Mouse (Mus musculus): ENCODE measurements at regions not wholly inside any gene's neighbourhood (a gene's known extent, or its start where the extent isn't known, plus 50 kb on each side); places are given as distances from the start of the nearest gene placed in this dataset.

- DNase-seq = no peak
These were observed 126.3 kb upstream of the Klf14 start for GRCm38 (mm10) chr6:31085063-31085759.

- no peak for DNase-seq
These were observed 126.9 kb upstream of the Klf14 start for GRCm38 (mm10) chr6:31085760-31086108.

- no peak for DNase-seq
These were observed 127.4 kb upstream of the Klf14 start for GRCm38 (mm10) chr6:31086283-31086682.

DNA sequence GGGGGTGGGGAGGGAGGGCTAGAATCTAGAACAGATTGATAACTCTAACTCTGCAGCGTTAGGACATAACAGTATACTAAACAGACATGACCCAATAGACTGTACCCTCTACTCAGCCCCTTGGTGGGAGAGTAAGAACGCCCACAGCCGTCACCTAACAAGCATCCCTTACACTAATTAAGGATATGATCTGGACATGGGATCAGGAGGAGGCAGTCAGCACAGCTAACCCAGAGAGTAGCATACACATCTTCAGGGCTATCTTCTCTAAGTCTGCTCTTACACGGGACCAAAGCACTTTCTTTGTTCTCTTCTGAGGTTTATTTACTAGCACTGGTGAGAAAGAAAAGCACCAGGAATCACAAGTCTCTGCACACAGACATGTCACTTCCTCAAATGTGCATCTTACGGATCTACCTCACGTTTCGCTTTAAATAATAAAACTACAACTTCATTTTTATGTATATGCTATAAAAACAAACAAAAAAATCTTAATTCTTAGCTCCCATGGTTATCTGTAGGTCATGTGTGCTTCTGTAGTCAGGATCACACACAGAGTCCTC is 128.0 kb upstream of the Klf14 start:
- DNase-seq = no peak

GRCm38 (mm10) chr6:31087511-31087910 is 128.6 kb upstream of the Klf14 start:
- no peak for DNase-seq

- no peak for DNase-seq
These were observed 129.5 kb upstream of the Klf14 start for GRCm38 (mm10) chr6:31088147-31088972.

DNA sequence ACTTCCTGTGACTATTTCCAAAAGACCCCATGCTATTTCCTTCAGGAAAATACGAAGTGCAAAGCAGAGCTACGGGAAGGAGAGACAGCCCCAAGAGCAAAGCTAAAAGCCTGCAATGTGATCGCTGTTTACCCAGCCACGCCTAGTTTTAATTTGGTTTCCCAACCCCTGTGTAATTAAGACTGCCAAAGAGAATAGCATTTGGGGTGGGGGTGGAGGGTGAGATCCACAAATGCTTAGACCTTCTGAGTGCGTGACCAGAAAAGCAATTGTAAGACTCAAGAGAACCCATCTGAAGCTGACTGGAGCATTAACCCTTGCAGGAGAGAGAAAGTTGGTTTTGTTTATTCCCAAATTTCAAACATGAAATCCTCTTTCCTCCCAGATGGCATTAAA is 130.1 kb upstream of the Klf14 start:
- DNase-seq = no peak

DNA sequence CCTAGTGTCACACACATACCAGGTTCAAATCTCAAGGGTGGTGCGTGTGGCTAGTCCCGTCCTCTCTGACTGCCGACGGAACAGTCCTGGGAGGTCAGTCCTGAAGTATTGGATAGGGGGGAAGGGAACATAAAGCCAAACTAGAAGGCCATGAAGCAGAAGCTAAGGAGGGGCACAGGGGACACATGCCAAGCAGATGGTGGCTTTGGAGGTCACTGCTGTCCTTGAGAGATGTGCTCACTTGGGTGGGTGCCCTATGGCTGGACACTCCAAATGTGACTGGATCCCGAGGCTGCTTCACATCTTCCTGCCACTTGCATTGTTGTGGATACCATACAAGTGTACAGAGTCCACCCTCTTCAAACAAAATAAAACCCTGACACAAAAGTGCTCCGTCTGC is 131.4 kb upstream of the Klf14 start:
- no peak for DNase-seq

GRCm38 (mm10) chr6:31090791-31091190 is 131.9 kb upstream of the Klf14 start:
- DNase-seq = no peak

DNA sequence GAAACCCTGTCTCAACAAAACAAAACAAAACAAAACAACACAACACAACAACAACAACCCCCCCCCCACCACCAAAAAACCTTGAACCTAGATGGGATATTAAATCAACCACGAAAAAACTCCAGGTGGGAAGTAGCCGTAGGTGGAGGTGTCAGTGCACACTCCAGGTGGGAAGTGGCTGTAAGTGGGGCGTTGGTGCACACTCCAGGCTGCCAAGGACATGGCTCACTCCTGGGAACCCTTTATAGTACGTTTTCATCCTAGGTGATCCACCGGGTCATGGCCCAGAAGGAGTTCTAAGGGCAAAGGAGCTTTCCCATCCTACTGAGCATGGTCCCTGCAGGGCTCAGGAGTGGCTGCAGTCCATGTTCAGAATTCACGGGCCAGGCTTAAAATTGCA is 133.4 kb upstream of the Klf14 start:
- DNase-seq = no peak

- DNase-seq = no peak
These were observed 133.9 kb upstream of the Klf14 start for GRCm38 (mm10) chr6:31092760-31093159.

DNA sequence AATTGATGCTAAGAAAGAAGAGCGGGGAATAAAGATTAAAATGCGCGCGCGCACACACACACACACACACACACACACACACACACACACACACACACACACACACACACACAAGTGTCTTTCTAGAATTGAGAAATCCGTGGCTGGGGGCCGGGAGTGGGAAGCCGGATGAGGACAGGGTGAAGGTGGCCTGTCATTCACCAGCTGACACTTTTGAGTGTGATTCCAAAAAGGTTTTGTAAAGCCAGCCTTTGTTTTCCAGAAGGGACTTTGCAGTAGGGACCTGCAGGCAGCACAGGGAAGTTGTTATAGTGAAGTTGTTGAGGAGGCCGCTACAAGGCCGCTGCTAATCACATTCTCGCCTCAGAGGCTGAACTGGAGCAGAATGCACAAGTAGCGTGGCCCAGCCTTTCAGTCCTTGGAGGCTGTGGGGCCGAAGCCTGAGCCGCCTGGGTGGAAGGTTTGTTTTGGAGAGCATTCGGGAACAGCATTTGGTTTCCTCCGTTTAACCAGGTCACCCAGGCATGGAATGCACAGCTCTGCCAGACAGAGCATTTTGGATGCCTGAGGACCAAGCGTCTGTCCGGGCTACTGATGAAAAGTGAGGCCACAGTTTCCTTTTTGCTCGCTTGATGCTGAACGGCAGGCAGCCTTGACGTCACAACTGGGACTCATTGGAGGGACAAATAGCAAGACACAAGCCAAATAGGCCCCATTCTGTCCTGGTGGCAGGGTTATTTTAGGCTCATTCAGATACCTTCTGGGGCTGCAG is 137.3 kb upstream of the Klf14 start:
- no peak for DNase-seq

DNA sequence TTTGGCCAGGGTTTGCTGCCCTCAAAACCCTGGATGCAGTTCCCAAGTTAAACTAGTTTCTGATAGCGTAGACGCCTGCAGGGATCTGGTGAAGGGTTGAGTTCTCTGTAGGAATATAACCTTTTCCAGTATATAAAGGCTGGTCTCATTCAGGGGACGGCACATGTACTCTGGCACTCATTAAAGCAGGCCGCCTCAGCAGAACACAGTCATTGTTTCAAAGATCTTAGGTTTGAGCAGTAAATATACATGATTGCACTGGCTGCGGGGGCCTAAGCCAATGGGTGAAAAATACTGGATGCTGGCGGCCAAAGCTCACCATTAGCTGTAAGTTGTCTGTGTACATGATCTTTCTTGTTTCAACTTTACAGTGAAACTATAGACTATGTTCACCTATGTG is 137.9 kb upstream of the Klf14 start:
- DNase-seq = no peak

- no peak for DNase-seq
These were observed 138.4 kb upstream of the Klf14 start for GRCm38 (mm10) chr6:31097254-31097653.

GRCm38 (mm10) chr6:31098106-31098505 is 139.2 kb upstream of the Klf14 start:
- no peak for DNase-seq

DNA sequence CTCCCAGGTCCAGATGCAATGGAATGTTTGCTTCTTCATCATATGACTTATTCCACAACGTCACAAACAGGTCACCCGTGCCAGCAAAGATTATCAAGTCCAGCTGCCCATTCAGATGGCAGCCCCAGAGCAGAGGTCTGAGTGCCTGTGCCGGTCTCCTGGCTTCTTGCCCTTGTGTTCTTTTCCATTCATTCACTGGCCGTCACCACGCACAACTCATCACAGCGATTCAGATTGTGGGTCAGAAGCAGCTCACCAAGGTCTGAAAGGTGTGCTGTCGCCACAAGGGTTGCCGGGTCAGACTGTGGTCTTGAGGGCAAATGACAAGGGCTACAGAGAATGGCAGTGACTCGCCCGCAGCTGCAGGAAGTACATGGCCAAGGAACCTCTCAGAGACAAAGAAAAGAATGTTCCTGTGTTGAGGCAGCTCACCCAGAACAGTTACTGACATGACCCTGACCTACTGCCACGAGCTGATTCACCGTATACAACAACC is 141.3 kb upstream of the Klf14 start:
- DNase-seq = no peak

- DNase-seq = no peak
These were observed 141.9 kb upstream of the Klf14 start for GRCm38 (mm10) chr6:31100749-31101148.

DNA sequence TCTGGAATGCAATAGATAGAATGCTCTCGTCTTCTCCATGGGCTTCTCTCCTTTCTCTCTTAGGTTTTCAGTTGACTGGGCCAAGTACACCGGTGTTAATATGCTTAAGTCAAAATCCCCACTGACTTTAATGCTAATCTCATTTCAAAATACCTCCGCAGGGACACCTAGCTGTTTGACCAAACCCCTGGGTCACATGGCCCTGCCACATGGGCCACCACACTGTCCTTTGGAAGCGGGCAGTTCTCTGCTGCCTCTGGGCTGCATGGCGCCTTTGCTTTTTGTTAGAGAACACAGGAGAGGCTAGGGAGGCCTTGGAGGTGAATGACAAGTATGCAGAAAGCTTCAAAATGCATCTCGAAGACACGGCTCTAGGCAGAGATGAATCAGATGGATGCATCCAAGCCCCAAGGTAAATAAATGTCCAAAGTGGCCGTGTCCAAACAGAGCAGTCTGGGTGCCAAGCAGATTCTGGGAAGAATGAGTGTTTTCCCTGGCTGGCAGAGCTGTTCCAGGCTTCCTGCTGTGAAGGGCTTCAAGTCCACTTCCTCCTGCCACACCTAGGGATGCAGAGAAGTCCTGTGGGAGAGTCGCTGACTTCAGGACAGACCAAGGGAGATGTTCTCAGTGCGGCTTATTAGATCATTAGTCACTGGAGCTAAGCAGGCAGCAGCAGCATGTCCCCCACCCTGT is 147.4 kb upstream of the Klf14 start:
- DNase-seq = no peak

GRCm38 (mm10) chr6:31106856-31107359 is 148.0 kb upstream of the Klf14 start:
- no peak for DNase-seq

GRCm38 (mm10) chr6:31107360-31107759 is 148.5 kb upstream of the Klf14 start:
- DNase-seq = no peak

DNA sequence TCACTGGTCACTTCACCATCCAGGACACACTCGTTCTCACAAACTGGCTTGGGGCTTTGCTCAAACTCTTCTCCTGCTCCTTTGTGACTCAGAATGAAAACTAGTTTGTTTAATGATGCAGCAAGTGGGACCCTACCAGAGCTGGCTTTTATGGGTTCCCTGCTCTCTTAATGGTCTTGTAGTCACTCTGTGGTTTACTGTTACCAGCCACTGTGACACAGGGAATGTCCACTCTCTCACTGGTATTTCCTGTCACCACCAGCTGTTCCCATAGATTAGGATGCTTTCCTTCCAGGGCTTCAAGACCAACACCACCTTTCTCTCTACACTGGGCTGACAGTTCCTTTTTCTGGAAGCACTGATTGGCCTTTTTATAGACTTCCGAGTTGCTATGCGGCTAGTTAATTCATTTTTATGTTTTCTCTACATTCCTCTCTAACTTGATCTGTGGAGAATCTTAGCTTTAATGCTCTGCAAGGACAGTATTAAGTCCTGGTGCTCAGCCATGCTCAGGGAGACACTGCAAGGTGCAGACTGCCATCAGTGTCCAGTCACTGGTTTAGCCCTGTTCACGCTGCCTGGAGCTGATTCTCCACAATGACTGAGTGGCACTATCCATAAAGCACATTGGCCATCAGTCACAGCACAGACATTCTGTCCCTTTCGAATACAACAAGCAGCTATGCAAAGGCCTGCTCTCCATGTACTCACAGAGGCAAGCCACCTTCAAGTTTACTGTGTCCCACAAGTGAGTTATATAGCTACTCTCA is 149.2 kb upstream of the Klf14 start:
- DNase-seq = no peak

Data from gastrocnemius, postnatal 10 days (tissue).